Mouse (Mus musculus) ES-Bruce4 (cell line): ENCODE data around the gene Olfr66. TPM values are rescaled to one million over a fixed set of nuclear protein-coding genes. Genes with fewer than 3 reads are reported as not detected.

ENCODE experiments used
- H3K27ac ChIP-seq: 2 replicates; pipeline ENCODE4 v1.5.1; 2012; ENCODE audit warnings: low read length, inconsistent platforms; ENCODE audit not compliant: insufficient read depth
- H3K27me3 ChIP-seq: 2 replicates; pipeline ENCODE4 v1.6.1; 2012; ENCODE audit warnings: mild to moderate bottlenecking, low read length, inconsistent platforms; ENCODE audit not compliant: control insufficient read depth, poor library complexity, insufficient read depth, severe bottlenecking
- H3K36me3 ChIP-seq: 2 replicates; pipeline ENCODE4 v1.6.1; 2012; ENCODE audit warnings: inconsistent platforms, mild to moderate bottlenecking, low read length, moderate library complexity; ENCODE audit not compliant: control insufficient read depth, poor library complexity, insufficient read depth, severe bottlenecking
- H3K4me1 ChIP-seq: one replicate; pipeline ENCODE4 v1.8.1; 2011; ENCODE audit warnings: low read length; ENCODE audit not compliant: control insufficient read depth, insufficient read depth
- H3K4me3 ChIP-seq: 2 replicates; pipeline ENCODE4 v1.5.1; 2011; ENCODE audit warnings: low read depth, mild to moderate bottlenecking, low read length
- H3K9ac ChIP-seq: 2 replicates; pipeline ENCODE4 v1.6.1; 2012; ENCODE audit warnings: low read depth, mild to moderate bottlenecking, inconsistent platforms; ENCODE audit not compliant: poor library complexity, severe bottlenecking
- H3K9me3 ChIP-seq: replicated peaks from 2 replicates; pipeline ENCODE4 v1.6.1; 2012; ENCODE audit warnings: mild to moderate bottlenecking, low read length, inconsistent platforms; ENCODE audit not compliant: control insufficient read depth, poor library complexity, insufficient read depth, severe bottlenecking
- CTCF ChIP-seq: IDR thresholded peaks from one replicate; pipeline ENCODE4 v1.8.1; 2011; ENCODE audit warnings: low read depth, low read length
- EP300 ChIP-seq: IDR thresholded peaks from 2 replicates; pipeline ENCODE4 v1.6.1; 2011; ENCODE audit warnings: low read depth, low read length; ENCODE audit not compliant: insufficient read depth
- POLR2A ChIP-seq: IDR thresholded peaks from one replicate; pipeline ENCODE4 v1.8.1; 2011; ENCODE audit warnings: low read length; ENCODE audit not compliant: insufficient read depth
- polyA plus RNA-seq: library from polyadenylated mRNA; stranded (reverse); fragments of >200 nt; gene quantifications from 2 replicates; pipeline ENCODE4 v1.2.4, GENCODE M21; 2011; ENCODE audit warnings: low read depth; ENCODE audit not compliant: missing spikeins, insufficient read depth, insufficient read length

The Olfr66 gene
- not detected in 2 replicates for polyA plus RNA-seq

- TF ChIP-seq CTCF (no peak), POLR2A (no peak), EP300 (no peak)
- Histone ChIP-seq H3K9me3 (no peaks in the 10 kb centered on the region), H3K4me1 (no peaks in the 10 kb centered on the region), H3K36me3 (no peaks in the 10 kb centered on the region), H3K9ac (no peak within 1 kb of the TSS), H3K27me3 (0 out of 2 replicates have a peak, but pooled peaks cover 2% of the 10 kb centered on the region), H3K4me3 (no peak within 1 kb of the TSS), H3K27ac (no peak within 1 kb of the TSS)
Observed at GRCm38 (mm10) chr7:103886152-103886551, at the start of gene Olfr66. Gene Olfr66 (minus strand): TSS chr7:103886252.

GRCm38 (mm10) chr7:103934264-103934663 is 48.2 kb upstream of the Olfr66 start, which contains the start of gene Olfr632:
Gene Olfr632 (plus strand): TSS chr7:103934347.
- H3K9ac ChIP-seq: no peak within 1 kb of the TSS
- H3K4me3 ChIP-seq: no peak within 1 kb of the TSS
- no peaks in the 10 kb centered on the region for H3K36me3 ChIP-seq
- no peaks in the 10 kb centered on the region for H3K27me3 ChIP-seq
- no peak for TF ChIP-seq EP300
- no peaks in the 10 kb centered on the region for H3K9me3 ChIP-seq
- no peaks in the 10 kb centered on the region for H3K4me1 ChIP-seq
- H3K27ac ChIP-seq: no peak within 1 kb of the TSS

- Histone ChIP-seq H3K4me3 (no peak within 1 kb of the TSS), H3K4me1 (no peaks in the 10 kb centered on the region), H3K9me3 (no peaks in the 10 kb centered on the region), H3K36me3 (no peaks in the 10 kb centered on the region), H3K27ac (no peak within 1 kb of the TSS), H3K27me3 (no peaks in the 10 kb centered on the region), H3K9ac (no peak within 1 kb of the TSS)
- TF ChIP-seq POLR2A (no peak), CTCF (no peak), EP300 (no peak)
Observed at GRCm38 (mm10) chr7:103928525-103928924, 42.5 kb upstream of the Olfr66 start, which contains the start of gene Olfr631. Gene Olfr631 (plus strand): TSS chr7:103928825.

DNA sequence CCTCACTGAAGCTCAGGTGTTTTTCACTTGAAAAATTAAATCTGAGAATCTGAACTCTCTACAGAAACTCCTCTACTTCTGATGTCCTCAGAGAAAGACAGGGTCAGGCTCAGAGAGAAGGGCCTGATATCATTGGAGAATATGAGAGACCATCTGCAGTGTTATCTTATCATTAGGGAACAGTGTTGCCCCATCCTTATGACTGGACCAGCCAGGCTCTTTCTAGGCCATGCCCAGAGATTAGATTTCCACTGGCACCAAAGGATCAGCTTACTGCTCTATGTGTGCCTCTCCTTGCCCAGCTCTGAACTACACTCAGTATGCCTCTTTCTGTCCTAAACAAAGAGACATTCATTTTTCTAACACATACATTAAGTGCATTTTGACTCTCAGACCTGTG is 29.3 kb upstream of the Olfr66 start:
- H3K36me3 ChIP-seq: no peaks in the 10 kb centered on the region
- H3K9me3 ChIP-seq: no peaks in the 10 kb centered on the region
- no peaks in the 10 kb centered on the region for H3K4me1 ChIP-seq
- H3K27me3 ChIP-seq: no peaks in the 10 kb centered on the region
- H3K9ac ChIP-seq: no peak overlapping the region
- TF ChIP-seq CTCF: no peak
- no peak overlapping the region for H3K27ac ChIP-seq
- no peak overlapping the region for H3K4me3 ChIP-seq

- Histone ChIP-seq H3K4me3 (no peak overlapping the region), H3K4me1 (no peaks in the 10 kb centered on the region), H3K27me3 (no peaks in the 10 kb centered on the region), H3K9me3 (no peaks in the 10 kb centered on the region), H3K27ac (no peak overlapping the region), H3K36me3 (no peaks in the 10 kb centered on the region), H3K9ac (no peak overlapping the region)
- TF ChIP-seq CTCF: peak; percentile 15
- TF ChIP-seq EP300: no peak
Observed at GRCm38 (mm10) chr7:103912969-103913511, 27.0 kb upstream of the Olfr66 start.

GRCm38 (mm10) chr7:103910047-103910446 is 24.0 kb upstream of the Olfr66 start:
- Histone ChIP-seq H3K4me1 (no peaks in the 10 kb centered on the region), H3K36me3 (no peaks in the 10 kb centered on the region), H3K27ac (no peak overlapping the region), H3K9ac (no peak overlapping the region), H3K27me3 (no peaks in the 10 kb centered on the region), H3K4me3 (no peak overlapping the region), H3K9me3 (no peaks in the 10 kb centered on the region; the same call in 1 of the 2 replicates)
- no peak for TF ChIP-seq EP300
- TF ChIP-seq POLR2A: no peak
- no peak for TF ChIP-seq CTCF
